Mouse (Mus musculus): ENCODE data around the gene Misp. TPM values are rescaled to one million over a fixed set of nuclear protein-coding genes. Genes with fewer than 3 reads are reported as not detected.

Misp gene
- polyA plus RNA-seq, 1 experiment from 2014 or later = 0.29 TPM

DNA sequence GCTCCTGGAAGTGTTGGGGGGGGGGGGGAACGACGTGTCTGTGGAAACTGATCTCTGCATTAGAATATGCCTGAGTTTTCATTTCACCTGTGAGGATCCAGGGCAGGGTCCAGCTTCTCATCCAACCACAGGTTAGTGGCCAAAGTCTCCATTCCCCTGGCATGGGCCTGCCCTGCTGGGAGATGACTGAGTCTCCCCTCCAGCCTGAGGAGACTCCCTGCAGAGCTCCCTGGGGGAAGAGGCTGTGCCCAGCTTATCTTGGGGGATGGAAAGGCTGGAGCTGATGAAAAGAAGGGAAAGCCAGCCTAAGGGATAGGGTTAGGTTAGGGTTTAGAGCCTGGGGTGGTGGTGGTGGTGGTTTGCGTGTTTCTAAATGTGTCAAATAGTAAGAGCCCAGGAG is 19.0 kb upstream of the Misp start:
- H3K4me3 ChIP-seq (ENCODE audit: low read depth, low read length) = no peak overlapping the region

DNA sequence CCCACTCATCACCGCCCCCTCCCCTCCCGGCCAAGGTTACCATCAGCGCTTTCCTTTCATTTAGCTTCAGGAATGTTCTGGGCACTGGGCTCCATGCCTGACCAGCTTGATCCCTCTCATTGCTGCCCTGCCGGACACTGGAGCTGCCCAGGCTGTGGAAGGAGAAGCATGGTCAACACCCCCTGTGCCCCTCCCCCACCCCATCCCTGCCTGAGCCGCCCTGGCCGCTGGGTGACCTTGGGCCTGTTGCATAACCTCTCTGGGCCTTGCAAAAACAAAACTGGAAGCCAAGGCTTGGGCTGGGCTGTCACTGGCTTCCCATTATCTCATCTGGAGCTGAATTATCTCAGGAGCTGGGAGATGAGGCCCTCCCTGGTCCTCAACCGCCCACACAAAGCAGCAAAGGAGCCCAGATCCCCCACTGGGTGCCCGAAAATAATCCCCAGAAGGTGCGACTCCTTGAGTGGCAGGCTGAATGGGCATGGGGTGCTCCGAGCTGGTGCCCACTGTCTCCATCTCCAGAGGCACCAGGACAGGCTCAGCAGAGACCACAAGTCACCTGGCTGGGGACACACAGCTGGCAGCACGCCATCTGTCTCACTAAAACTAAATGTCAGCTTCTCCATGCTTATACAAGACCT is 18.3 kb upstream of the Misp start:
- no peak for ATAC-seq (ENCODE audit: insufficient number of reproducible peaks, low FRiP score, low TSS enrichment, low read depth)
- peak overlapping the region; percentile 4; the same call in 1 of the 2 replicates for H3K4me2 ChIP-seq (ENCODE audit: low read depth, severe bottlenecking)
- H3K27me3 ChIP-seq (ENCODE audit: control insufficient read depth, insufficient read depth, low read length) = no peaks in the 10 kb centered on the region
- 52% methylated on average over 11 of the region's 11 CpGs for WGBS
- H3K4me3 ChIP-seq (ENCODE audit: low read depth, low read length) = no peak overlapping the region
- H3K4me1 ChIP-seq (ENCODE audit: control insufficient read depth, insufficient read depth, low read length) = peaks cover 32% of the 10 kb centered on the region
- 0 out of 2 replicates have a peak overlapping the region, but pooled peaks have one; percentile 36 for H3K27ac ChIP-seq (replicated peaks; ENCODE audit: low read depth, low read length)
- H3K9ac ChIP-seq (ENCODE audit: low read length) = no peak overlapping the region
- no peaks in the 10 kb centered on the region for H3K9me3 ChIP-seq (ENCODE audit: control insufficient read depth, low read length)
- DNase-seq (ENCODE audit: low spot score) = no peak
- 0 out of 2 replicates have a peak, but pooled peaks cover 2% of the 10 kb centered on the region for H3K36me3 ChIP-seq (ENCODE audit: control insufficient read depth, insufficient read depth, low read length)

More for the DNA sequence above, 19.0 kb upstream of the Misp start:
- no peak overlapping the region for H3K4me2 ChIP-seq (ENCODE audit: low read depth, severe bottlenecking)
- WGBS = 42% methylated on average over 2 of the region's 3 CpGs
- ATAC-seq (ENCODE audit: insufficient number of reproducible peaks, low FRiP score, low TSS enrichment, low read depth) (no peak), DNase-seq (ENCODE audit: low spot score) (no peak)
- no peaks in the 10 kb centered on the region for H3K27me3 ChIP-seq (ENCODE audit: control insufficient read depth, insufficient read depth, low read length)
- no peak overlapping the region for H3K9ac ChIP-seq (ENCODE audit: low read length)
- peaks cover 36% of the 10 kb centered on the region for H3K4me1 ChIP-seq (ENCODE audit: control insufficient read depth, insufficient read depth, low read length)
- H3K9me3 ChIP-seq (ENCODE audit: control insufficient read depth, low read length) = no peaks in the 10 kb centered on the region
- 0 out of 2 replicates have a peak, but pooled peaks cover 2% of the 10 kb centered on the region for H3K36me3 ChIP-seq (ENCODE audit: control insufficient read depth, insufficient read depth, low read length)
- H3K27ac ChIP-seq (replicated peaks; ENCODE audit: low read depth, low read length) = no peak overlapping the region

DNA sequence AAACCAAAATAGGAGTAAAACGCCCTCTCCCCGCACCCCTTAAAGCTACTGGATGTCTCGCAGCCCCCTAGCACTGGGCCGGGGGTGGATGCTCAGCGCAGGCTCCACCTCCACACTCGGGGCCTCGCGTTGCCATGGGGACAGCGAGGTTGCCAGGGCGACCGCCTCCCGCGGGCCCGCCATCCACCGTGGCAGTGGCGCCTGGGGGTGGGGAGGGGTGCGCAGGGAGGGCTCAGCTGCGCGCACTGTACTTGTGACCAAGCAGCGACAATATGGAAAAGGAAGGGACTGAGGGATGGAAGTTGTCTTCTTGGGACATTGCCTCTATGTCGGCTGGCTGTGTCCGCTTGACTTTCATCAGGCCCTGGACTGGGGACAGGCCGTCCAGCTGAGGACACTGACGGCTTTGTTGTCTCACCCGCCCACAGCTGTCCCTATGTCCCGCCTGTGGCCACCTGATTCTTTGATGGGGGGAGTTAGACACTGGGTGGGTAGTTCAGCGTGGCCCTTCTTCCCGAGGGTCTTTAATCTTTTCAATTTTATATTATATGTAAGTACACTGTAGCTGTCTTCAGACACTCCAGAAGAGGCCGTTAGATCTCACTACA is 17.0 kb upstream of the Misp start:
- H3K27me3 ChIP-seq (ENCODE audit: control insufficient read depth, insufficient read depth, low read length) = no peaks in the 10 kb centered on the region
- peak; percentile 90 for ATAC-seq (ENCODE audit: insufficient number of reproducible peaks, low FRiP score, low TSS enrichment, low read depth)

DNA sequence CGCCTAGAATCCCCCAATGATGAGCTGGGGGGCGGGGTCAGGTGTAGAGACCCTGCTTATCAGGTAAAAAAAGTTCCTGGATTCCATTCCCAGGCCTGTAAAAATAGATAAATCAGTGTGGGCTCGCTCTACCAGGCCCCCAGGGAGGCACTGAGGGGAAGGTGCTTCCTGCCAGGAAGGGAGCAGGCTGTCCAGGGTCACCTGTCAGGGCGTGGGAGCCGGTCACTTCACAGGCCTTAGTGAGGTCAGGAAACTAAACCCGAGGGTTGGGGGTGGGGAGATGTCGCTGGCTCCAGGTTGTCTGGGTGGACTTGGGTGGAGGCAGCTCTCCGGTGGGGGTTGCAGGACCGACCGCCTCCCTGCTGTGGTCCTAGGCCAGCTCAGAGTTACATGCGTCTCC is 15.2 kb upstream of the Misp start:
- 57% methylated on average over 11 of the region's 11 CpGs for WGBS
- H3K9me3 ChIP-seq (ENCODE audit: control insufficient read depth, low read length) = no peaks in the 10 kb centered on the region
- ATAC-seq (ENCODE audit: insufficient number of reproducible peaks, low FRiP score, low TSS enrichment, low read depth) (no peak), DNase-seq (ENCODE audit: low spot score) (no peak)
- H3K4me2 ChIP-seq (ENCODE audit: low read depth, severe bottlenecking) = no peak overlapping the region
- no peak overlapping the region; the same call in 1 of the 2 replicates for H3K9ac ChIP-seq (ENCODE audit: low read length)
- peaks cover 32% of the 10 kb centered on the region for H3K4me1 ChIP-seq (ENCODE audit: control insufficient read depth, insufficient read depth, low read length)
- no peak overlapping the region for H3K4me3 ChIP-seq (ENCODE audit: low read depth, low read length)
- no peaks in the 10 kb centered on the region for H3K27me3 ChIP-seq (ENCODE audit: control insufficient read depth, insufficient read depth, low read length)
- H3K27ac ChIP-seq (replicated peaks; ENCODE audit: low read depth, low read length) = no peak overlapping the region
- H3K36me3 ChIP-seq (ENCODE audit: control insufficient read depth, insufficient read depth, low read length) = peaks cover 2% of the 10 kb centered on the region

More for the DNA sequence above, 17.0 kb upstream of the Misp start:
- Histone ChIP-seq H3K27ac (replicated peaks; ENCODE audit: low read depth, low read length) (peak overlapping the region; percentile 61; the same call in 1 of the 2 replicates), H3K4me1 (ENCODE audit: control insufficient read depth, insufficient read depth, low read length) (peaks cover 32% of the 10 kb centered on the region), H3K9me3 (ENCODE audit: control insufficient read depth, low read length) (no peaks in the 10 kb centered on the region), H3K4me3 (ENCODE audit: low read depth, low read length) (peak overlapping the region; percentile 17), H3K36me3 (ENCODE audit: control insufficient read depth, insufficient read depth, low read length) (0 out of 2 replicates have a peak, but pooled peaks cover 2% of the 10 kb centered on the region), H3K4me2 (ENCODE audit: low read depth, severe bottlenecking) (peak overlapping the region; percentile 53), H3K9ac (ENCODE audit: low read length) (no peak overlapping the region)
- DNase-seq (ENCODE audit: low spot score) = peak; percentile 91
- WGBS = 8% methylated on average over 29 of the region's 29 CpGs

DNA sequence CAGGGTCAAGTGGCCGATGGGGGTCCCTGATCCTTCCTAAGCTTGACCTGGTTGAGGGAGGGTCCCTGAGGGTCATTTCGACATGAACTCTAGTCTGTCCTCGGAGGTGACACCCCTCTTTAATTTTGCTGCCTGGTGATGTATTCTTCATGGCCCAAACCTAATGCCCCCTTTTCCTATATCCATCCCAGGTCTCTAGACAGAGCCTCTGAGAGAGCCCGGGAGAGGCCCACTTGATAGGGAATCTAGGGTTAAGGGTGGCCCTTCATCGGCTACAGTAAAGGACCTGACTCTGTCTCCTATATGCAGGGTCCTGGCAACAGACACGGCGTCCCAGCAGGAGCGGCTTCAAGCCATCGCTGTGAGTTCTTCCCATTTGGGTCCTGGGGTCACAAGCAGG is 14.5 kb upstream of the Misp start:
- H3K27ac ChIP-seq (replicated peaks; ENCODE audit: low read depth, low read length) = no peak overlapping the region
- WGBS = 89% methylated on average over 9 of the region's 9 CpGs
- DNase-seq (ENCODE audit: low spot score) = no peak

DNA sequence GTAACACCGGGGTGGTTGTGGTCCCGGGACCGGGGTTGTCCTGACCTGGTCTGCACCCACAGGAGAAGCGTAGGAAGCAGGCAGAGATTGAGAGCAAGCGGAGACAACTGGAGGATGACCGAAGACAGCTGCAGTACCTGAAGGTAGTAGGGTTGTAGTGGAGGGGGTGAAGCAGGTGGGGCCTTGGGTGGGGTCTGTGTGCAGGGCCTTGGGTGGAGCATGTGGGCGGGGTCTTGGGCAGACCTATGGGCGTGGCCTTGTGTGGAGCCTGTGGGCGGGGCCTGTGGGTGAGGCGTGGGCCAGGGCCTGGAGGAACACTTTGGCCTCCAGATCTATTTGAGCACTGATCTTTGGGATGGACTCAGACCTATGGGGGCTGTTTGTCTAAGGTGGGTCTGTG is 13.8 kb upstream of the Misp start:
- WGBS = 82% methylated on average over 10 of the region's 10 CpGs
- no peaks in the 10 kb centered on the region for H3K9me3 ChIP-seq (ENCODE audit: control insufficient read depth, low read length)
- ATAC-seq (ENCODE audit: insufficient number of reproducible peaks, low FRiP score, low TSS enrichment, low read depth) = no peak
- no peaks in the 10 kb centered on the region for H3K27me3 ChIP-seq (ENCODE audit: control insufficient read depth, insufficient read depth, low read length)
- H3K4me2 ChIP-seq (ENCODE audit: low read depth, severe bottlenecking) = no peak overlapping the region
- H3K9ac ChIP-seq (ENCODE audit: low read length) = no peak overlapping the region
- H3K27ac ChIP-seq (replicated peaks; ENCODE audit: low read depth, low read length) = no peak overlapping the region
- no peak overlapping the region for H3K4me3 ChIP-seq (ENCODE audit: low read depth, low read length)
- peaks cover 31% of the 10 kb centered on the region for H3K4me1 ChIP-seq (ENCODE audit: control insufficient read depth, insufficient read depth, low read length)
- H3K36me3 ChIP-seq (ENCODE audit: control insufficient read depth, insufficient read depth, low read length) = peaks cover 2% of the 10 kb centered on the region
- DNase-seq (ENCODE audit: low spot score) = no peak

More for the DNA sequence above, 14.5 kb upstream of the Misp start:
- no peak for ATAC-seq (ENCODE audit: insufficient number of reproducible peaks, low FRiP score, low TSS enrichment, low read depth)
- H3K9ac ChIP-seq (ENCODE audit: low read length) = no peak overlapping the region
- H3K36me3 ChIP-seq (ENCODE audit: control insufficient read depth, insufficient read depth, low read length) = peaks cover 2% of the 10 kb centered on the region
- no peak overlapping the region for H3K4me3 ChIP-seq (ENCODE audit: low read depth, low read length)
- H3K27me3 ChIP-seq (ENCODE audit: control insufficient read depth, insufficient read depth, low read length) = no peaks in the 10 kb centered on the region
- no peak overlapping the region; the same call in 1 of the 2 replicates for H3K4me2 ChIP-seq (ENCODE audit: low read depth, severe bottlenecking)
- H3K9me3 ChIP-seq (ENCODE audit: control insufficient read depth, low read length) = no peaks in the 10 kb centered on the region
- H3K4me1 ChIP-seq (ENCODE audit: control insufficient read depth, insufficient read depth, low read length) = peaks cover 32% of the 10 kb centered on the region

DNA sequence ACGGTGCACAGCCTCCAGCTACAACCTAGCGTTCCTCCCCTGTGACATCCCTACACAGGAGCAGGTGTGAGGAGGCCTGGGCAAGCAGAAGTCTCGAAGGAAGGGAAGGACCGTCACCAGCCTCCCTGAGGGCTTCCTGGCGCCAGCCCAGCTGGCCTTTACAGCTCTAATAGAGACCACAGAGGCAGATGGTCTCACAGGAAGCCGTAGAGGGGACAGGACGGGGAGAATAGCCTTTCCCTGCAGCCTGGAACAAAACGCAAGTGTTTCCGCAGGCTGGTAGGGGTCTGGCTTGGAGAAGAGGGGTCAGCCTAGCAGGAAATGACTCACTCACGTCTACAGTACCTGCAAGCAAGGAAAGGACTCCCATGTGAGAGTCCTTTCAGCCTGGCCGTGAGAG is 13.0 kb upstream of the Misp start:
- no peak for ATAC-seq (ENCODE audit: insufficient number of reproducible peaks, low FRiP score, low TSS enrichment, low read depth)
- H3K27me3 ChIP-seq (ENCODE audit: control insufficient read depth, insufficient read depth, low read length) = no peaks in the 10 kb centered on the region
- no peak for DNase-seq (ENCODE audit: low spot score)
- no peaks in the 10 kb centered on the region for H3K9me3 ChIP-seq (ENCODE audit: control insufficient read depth, low read length)
- peaks cover 4% of the 10 kb centered on the region for H3K36me3 ChIP-seq (ENCODE audit: control insufficient read depth, insufficient read depth, low read length)
- WGBS = 60% methylated on average over 11 of the region's 11 CpGs
- H3K4me1 ChIP-seq (ENCODE audit: control insufficient read depth, insufficient read depth, low read length) = peaks cover 22% of the 10 kb centered on the region
- no peak overlapping the region; the same call in 1 of the 2 replicates for H3K9ac ChIP-seq (ENCODE audit: low read length)
- 0 out of 2 replicates have a peak overlapping the region, but pooled peaks have one; percentile 30 for H3K27ac ChIP-seq (replicated peaks; ENCODE audit: low read depth, low read length)
- no peak overlapping the region for H3K4me2 ChIP-seq (ENCODE audit: low read depth, severe bottlenecking)
- H3K4me3 ChIP-seq (ENCODE audit: low read depth, low read length) = no peak overlapping the region

DNA sequence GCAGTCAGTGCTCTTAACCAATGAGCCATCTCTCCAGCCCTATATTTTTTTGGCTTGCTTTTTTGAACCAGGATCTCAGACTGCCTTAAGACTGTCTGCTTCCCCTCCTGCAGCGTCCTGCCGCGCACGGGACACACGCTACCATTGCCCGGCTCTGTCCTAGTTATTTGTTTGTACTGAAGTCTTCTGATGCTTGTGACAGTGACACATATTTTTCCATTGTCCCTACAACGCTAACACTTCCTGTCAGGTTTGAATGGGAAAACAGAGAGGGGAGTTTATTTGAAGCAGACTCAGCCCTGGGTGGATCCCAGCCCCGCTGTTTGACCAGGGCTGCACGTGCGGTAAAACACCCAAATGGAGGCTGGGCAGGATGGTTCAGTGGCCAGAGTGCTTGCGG is 12.1 kb upstream of the Misp start:
- Histone ChIP-seq H3K4me1 (ENCODE audit: control insufficient read depth, insufficient read depth, low read length) (peaks cover 13% of the 10 kb centered on the region), H3K9ac (ENCODE audit: low read length) (no peak overlapping the region), H3K9me3 (ENCODE audit: control insufficient read depth, low read length) (no peaks in the 10 kb centered on the region), H3K36me3 (ENCODE audit: control insufficient read depth, insufficient read depth, low read length) (peaks cover 4% of the 10 kb centered on the region), H3K4me2 (ENCODE audit: low read depth, severe bottlenecking) (no peak overlapping the region), H3K27me3 (ENCODE audit: control insufficient read depth, insufficient read depth, low read length) (no peaks in the 10 kb centered on the region), H3K4me3 (ENCODE audit: low read depth, low read length) (no peak overlapping the region), H3K27ac (replicated peaks; ENCODE audit: low read depth, low read length) (no peak overlapping the region)
- ATAC-seq (ENCODE audit: insufficient number of reproducible peaks, low FRiP score, low TSS enrichment, low read depth) (no peak), DNase-seq (ENCODE audit: low spot score) (no peak)
- 91% methylated on average over 11 of the region's 11 CpGs for WGBS
